Mouse (Mus musculus): ENCODE measurements around the gene Rnaset2a. TPM values are rescaled to one million over a fixed set of nuclear protein-coding genes. Genes with fewer than 3 reads are reported as not detected.

Gene Rnaset2a
- 24.5 and 25.5 TPM in 2 replicates for polyA plus RNA-seq (2015; fragmentation: Nextera tagmentation; extraction: Ambion mirVana)

DNA sequence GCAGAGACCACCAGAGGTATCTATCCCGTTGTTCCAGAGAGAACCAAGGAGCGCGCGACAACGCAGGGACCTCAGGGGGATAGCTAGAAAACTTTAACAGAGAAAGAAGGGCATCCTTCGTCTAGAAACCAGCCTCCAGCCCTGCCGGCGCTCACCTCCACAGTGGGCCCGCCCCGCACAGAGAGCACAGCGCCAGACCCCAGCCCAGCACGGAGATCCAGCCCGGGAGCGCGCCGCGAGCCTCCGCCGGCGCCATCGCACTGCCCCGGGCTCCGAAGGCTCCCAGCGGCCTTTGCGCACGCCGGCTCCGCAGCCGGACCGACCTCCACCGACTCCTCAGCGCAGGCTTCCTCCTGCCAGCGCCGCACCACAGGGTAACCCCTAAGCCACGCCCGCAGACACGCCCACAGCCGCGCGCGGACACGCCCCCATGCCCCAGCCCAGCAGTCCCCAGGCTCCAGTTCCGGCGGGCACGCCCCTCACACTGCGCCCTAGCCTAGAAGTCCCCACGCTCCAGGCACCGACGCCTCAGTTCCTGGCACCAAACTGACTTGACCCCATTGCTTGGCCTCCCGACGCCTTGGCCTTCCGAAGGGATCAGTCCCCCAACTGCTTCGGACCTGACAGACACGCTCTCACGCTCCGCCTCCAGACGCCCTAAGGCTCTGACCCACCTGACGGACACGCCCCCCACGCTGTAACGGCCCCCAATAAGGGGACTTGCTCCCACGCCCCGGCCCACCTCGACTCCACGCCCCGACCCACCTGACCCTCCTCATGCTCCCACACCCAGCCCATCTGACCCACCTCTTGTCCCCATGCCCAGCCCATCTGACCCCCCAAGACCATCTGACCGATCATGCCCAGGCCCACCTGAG lies at the start of gene Rnaset2a, which contains the start of gene Gm49673:
Gene Rnaset2a, minus strand, starts transcription at position 659 of the 878 bp plus-strand sequence.
Gene Gm49673, minus strand, starts transcription at position 350 of the 878 bp plus-strand sequence.

DNA sequence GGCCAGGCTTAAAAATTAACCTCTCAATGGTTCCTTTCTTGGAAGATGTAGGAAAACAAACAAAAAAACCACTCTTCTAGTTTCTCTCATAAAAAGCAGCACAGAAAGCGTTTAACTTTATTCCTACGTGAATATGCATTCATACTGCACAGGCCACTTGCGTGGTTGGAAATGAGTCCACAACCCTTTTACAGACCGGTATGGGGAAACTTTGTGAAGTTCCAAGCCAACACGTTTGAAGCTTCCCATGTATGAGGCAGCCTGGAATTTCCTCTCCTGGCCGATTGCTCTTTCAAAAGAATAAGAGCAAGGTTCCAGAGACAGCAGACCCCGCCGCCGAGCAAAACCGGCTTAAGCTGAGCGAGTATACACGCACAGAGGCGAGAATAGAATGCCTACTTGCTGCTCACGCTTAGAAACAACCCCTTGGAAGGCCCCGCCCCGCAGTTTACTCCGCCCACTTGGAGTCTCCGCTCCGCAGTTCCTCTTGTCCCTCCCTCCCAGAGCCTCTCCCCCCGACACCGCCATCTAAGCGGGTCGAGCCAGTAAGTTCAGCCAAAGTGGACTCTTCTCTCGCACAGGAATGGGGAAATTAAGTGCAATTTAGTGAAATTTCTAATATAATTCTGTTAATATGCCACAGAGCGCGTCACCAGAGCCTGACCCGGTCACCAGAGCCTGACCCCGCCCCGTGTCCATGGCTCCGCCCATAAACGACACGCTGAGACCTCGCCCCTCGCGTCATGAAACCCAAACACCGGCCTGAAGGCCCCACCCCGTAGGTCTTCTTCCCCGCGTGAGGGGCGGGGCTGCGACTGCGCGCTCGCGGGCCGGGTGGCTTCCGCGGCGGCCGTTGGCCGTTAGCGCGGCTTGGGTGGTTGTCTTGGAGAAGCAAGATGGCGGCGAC lies 17.1 kb upstream of the Rnaset2a start, which contains the start of gene Fgfr1op:
Gene Fgfr1op, plus strand, starts transcription at position 801 of the 907 bp plus-strand sequence.

Other genes with a start within 250 kb of the Rnaset2a start
- gene Tagap, start 222.1 kb downstream of the Rnaset2a start, polyA plus RNA-seq (2015; fragmentation: Nextera tagmentation; extraction: Ambion mirVana) = 4.3 and 6.0 TPM in 2 replicates
- gene Rsph3a, start 202.5 kb downstream of the Rnaset2a start, polyA plus RNA-seq (2015; fragmentation: Nextera tagmentation; extraction: Ambion mirVana) = 41.3 and 47.0 TPM in 2 replicates
- gene Gm49673, start 309 bp downstream of the Rnaset2a start, polyA plus RNA-seq (2015; fragmentation: Nextera tagmentation; extraction: Ambion mirVana) = not detected in 2 replicates
- 10.1 and 11.7 TPM in 2 replicates for gene Fgfr1op, start 17.4 kb upstream of the Rnaset2a start, polyA plus RNA-seq (2015; fragmentation: Nextera tagmentation; extraction: Ambion mirVana)
- gene Ccr6, start 87.9 kb upstream of the Rnaset2a start, polyA plus RNA-seq (2015; fragmentation: Nextera tagmentation; extraction: Ambion mirVana) = not detected in 2 replicates
- 383 and 451 TPM in 2 replicates for gene Mpc1, start 134.8 kb upstream of the Rnaset2a start, polyA plus RNA-seq (2015; fragmentation: Nextera tagmentation; extraction: Ambion mirVana)
- gene Sft2d1, start 163.0 kb upstream of the Rnaset2a start, polyA plus RNA-seq (2015; fragmentation: Nextera tagmentation; extraction: Ambion mirVana) = 81.3 and 91.8 TPM in 2 replicates
- gene Prr18, start 189.4 kb upstream of the Rnaset2a start, polyA plus RNA-seq (2015; fragmentation: Nextera tagmentation; extraction: Ambion mirVana) = 0.06 TPM in 1 of 2 replicates, not detected in the other
- gene T2, start 207.9 kb upstream of the Rnaset2a start, polyA plus RNA-seq (2015; fragmentation: Nextera tagmentation; extraction: Ambion mirVana) = not detected in 2 replicates